Mouse (Mus musculus) cortical plate, adult 2 months (tissue): ENCODE results near the gene Ltbp3. TPM values are rescaled to one million over a fixed set of nuclear protein-coding genes. Genes with fewer than 3 reads are reported as not detected.

Experiments used
- H3K27ac ChIP-seq: fragments of 200-500 bp; 2 replicates; pipeline ENCODE4 v1.5.1; 2012; ENCODE audit warnings: low read length, control low read depth, inconsistent platforms; ENCODE audit not compliant: insufficient read depth
- H3K4me1 ChIP-seq: fragments of 200-500 bp; 2 replicates; pipeline ENCODE4 v1.6.1; 2011; ENCODE audit warnings: low read length; ENCODE audit not compliant: control insufficient read depth, insufficient read depth
- H3K4me3 ChIP-seq: fragments of 200-500 bp; 2 replicates; pipeline ENCODE4 v1.5.1; 2011; ENCODE audit warnings: mild to moderate bottlenecking, low read length, control low read depth; ENCODE audit not compliant: insufficient read depth
- CTCF ChIP-seq: fragments of 200-500 bp; IDR thresholded peaks from 2 replicates; pipeline ENCODE4 v1.5.1; 2011; ENCODE audit warnings: mild to moderate bottlenecking, control low read depth, low read length; ENCODE audit not compliant: insufficient read depth; ENCODE audit errors: extremely low read depth
- POLR2A ChIP-seq: fragments of 200-500 bp; IDR thresholded peaks from 2 replicates; pipeline ENCODE4 v1.6.1; 2011; ENCODE audit warnings: mild to moderate bottlenecking, low read length, control low read depth; ENCODE audit not compliant: insufficient read depth; ENCODE audit errors: extremely low read depth
- polyA plus RNA-seq: library from polyadenylated mRNA; depleted of rRNA; stranded (reverse); fragments of >200 nt; gene quantifications from 2 replicates; pipeline ENCODE4 v1.2.3, GENCODE M21; 2012; rRNA removed

The Ltbp3 gene
- polyA plus RNA-seq, 1 experiment: 54.9 TPM

DNA sequence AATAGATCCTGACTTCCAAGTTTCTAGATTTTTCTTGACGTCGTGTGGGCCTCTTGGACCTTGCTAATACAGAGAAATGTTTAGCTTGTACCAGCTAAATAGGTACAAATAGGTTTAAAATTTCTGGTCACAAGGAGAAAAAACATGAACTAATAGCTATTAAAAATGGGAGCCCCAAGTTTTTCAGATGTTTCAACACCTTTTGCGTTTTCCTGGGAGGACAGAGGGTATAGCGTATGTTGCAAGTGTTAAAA, 62.0 kb downstream of the Ltbp3 start:
- no peak for TF ChIP-seq POLR2A
- TF ChIP-seq CTCF: no peak
- H3K4me1 ChIP-seq: peaks cover 12% of the 10 kb centered on the region
- H3K27ac ChIP-seq: peak overlapping the region; percentile 100
- peak overlapping the region; percentile 100 for H3K4me3 ChIP-seq

DNA sequence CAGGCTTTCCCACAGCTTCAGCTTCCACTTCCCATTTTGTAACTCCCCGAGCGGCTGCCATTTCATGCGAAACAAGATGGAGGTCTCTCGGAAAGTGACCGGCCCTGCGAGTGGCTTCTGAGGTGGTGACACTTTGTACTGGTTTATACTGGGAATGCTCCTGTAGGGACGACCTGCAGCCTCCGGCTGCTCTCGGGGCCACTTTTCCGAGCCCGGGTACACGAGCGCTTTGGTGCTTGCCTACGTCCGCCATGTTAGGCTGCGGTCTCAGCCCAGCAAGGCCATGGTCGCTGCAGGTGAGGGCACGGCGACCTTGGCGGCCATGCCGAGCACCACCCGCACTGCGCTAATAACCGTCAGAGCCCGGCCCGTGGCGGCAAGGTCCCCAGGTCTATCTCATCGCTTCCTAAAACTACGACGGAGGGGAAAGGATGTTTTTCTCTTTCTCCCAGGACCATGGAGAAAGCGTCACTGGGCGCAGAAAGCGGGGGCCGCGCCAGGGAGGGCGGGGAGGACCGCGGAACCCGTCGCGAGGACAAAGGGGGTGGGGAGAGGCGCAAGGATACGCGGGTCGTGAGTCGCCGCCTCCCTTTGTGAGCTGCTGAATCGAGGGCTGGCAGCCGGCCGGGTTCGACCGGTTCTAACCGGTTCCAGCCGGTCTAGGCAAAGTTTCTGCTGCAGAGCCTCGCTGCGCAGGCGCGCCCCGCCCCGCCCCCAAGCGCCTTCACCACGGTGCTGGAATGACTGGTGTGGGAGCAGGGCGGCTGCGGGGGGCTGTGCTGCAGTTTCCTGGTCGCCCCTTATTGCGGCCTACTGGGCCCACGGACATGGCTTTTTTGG, 62.6 kb downstream of the Ltbp3 start:
- Histone ChIP-seq H3K4me3 (peak overlapping the region; percentile 100), H3K27ac (peak overlapping the region; percentile 100), H3K4me1 (peaks cover 12% of the 10 kb centered on the region)
- TF ChIP-seq CTCF (no peak), POLR2A (peak; percentile 57)

DNA sequence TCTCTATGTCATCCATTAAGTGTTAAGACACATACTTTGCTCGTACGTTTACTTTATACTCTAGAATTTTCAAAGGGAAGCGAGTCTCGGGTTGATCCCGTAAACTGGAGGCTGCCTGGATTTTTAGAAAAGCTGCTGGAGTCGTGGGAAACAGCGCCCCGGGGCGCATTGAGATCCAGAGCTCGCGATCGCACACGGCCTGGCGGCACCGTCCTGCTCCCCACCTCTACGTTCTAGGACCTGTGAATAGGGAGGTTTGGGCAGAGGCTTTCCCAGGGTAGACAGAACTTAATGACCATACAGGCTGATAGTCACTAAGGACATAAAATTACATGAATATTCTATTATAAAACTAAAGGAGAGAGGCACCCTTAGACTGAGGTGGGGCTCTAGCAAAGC, 63.2 kb downstream of the Ltbp3 start:
- Histone ChIP-seq H3K4me1 (peaks cover 14% of the 10 kb centered on the region), H3K27ac (peak overlapping the region; percentile 98), H3K4me3 (peak overlapping the region; percentile 100; the same call in 1 of the 2 replicates)
- TF ChIP-seq POLR2A (no peak), CTCF (no peak)

- TF ChIP-seq CTCF: no peak
- no peak for TF ChIP-seq POLR2A
- Histone ChIP-seq H3K4me1 (peaks cover 17% of the 10 kb centered on the region), H3K4me3 (no peak overlapping the region), H3K27ac (peak overlapping the region; percentile 98)
Observed at GRCm38 (mm10) chr19:5804371-5804899, 63.7 kb downstream of the Ltbp3 start.

DNA sequence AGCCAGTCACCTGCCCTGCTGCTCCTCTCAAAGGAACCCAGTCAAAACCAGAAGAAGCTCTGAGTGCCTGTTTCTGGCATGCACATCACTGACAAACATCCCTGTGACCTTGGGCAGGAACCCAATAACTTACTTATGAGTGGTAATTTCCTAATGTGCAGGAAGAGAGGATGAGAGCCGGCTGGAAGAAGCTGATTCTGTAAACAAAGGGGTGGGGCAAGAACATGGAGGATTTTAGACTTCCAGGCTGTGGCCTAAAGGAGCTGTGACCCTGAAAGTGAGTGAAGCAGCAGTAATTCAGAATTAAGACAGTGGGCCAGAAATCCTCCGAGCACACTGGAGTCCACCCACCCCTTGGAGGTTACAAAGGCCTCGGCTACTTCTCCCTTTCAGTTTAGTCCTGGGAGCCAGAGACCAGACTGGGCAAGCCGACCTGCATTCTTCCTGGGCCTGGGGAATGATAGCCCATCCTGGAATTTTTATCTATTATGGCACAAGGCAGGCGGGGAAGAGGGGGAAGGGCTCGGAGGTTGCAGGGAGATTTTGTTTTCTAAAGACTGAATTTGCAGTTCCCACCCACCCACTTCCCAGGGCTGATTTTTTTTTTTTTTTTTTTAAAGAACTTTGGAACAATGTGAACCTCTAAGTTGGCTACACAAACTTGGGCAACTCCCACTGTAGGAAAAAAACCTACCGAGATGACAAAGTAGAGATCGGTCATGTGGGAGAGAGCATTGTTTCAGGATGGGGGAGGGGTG, 65.5 kb downstream of the Ltbp3 start:
- no peak for TF ChIP-seq CTCF
- no peak for TF ChIP-seq POLR2A
- H3K4me1 ChIP-seq: peaks cover 30% of the 10 kb centered on the region

GRCm38 (mm10) chr19:5806809-5807205, 66.1 kb downstream of the Ltbp3 start:
- Histone ChIP-seq H3K27ac (peak overlapping the region; percentile 87), H3K4me3 (no peak overlapping the region), H3K4me1 (peaks cover 34% of the 10 kb centered on the region)
- TF ChIP-seq POLR2A (no peak), CTCF (no peak)

More for the DNA sequence above, 65.5 kb downstream of the Ltbp3 start:
- Histone ChIP-seq H3K4me3 (no peak overlapping the region), H3K27ac (peak overlapping the region; percentile 85)

DNA sequence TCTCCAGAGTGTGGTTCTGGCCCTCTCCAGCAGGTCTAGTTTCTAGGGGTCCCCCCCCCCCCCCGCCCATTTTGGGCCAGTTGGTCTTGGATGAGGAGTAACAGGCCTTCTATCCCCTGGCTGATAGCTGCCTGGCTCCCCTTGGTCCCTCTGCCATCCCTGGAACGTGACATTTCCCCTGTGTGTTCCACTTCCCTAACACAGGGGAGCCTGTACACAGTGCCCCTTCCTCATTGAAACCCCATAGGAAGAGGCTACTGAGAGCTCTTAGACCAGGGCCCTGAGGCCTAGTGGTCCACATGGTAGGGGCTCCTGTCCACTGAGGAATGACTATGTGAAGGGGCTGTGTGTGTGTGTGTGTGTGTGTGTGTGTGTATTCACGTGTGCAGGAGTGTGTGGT, 67.0 kb downstream of the Ltbp3 start:
- Histone ChIP-seq H3K4me3 (no peak overlapping the region), H3K27ac (no peak overlapping the region), H3K4me1 (peaks cover 38% of the 10 kb centered on the region)
- TF ChIP-seq POLR2A: no peak
- TF ChIP-seq CTCF: no peak

Other genes starting within 250 kb of the Ltbp3 start
- 4.7 and 5.7 TPM in 2 replicates for gene 1700020D05Rik, start 237.1 kb upstream of the Ltbp3 start, polyA plus RNA-seq
- gene Snx32, start 230.4 kb upstream of the Ltbp3 start, polyA plus RNA-seq: 150 and 162 TPM in 2 replicates
- gene Ovol1, start 180.3 kb upstream of the Ltbp3 start, polyA plus RNA-seq: 0.02 and 0.04 TPM in 2 replicates
- gene Ap5b1, start 172.9 kb upstream of the Ltbp3 start, polyA plus RNA-seq: 3.2 and 3.3 TPM in 2 replicates
- 50.2 and 61.3 TPM in 2 replicates for gene Rnaseh2c, start 139.0 kb upstream of the Ltbp3 start, polyA plus RNA-seq
- 111 and 115 TPM in 2 replicates for gene Kat5, start 130.7 kb upstream of the Ltbp3 start, polyA plus RNA-seq
- gene Rela, start 103.4 kb upstream of the Ltbp3 start, polyA plus RNA-seq: 30.9 and 32.5 TPM in 2 replicates
- gene Sipa1, start 77.2 kb upstream of the Ltbp3 start, polyA plus RNA-seq: 16.9 and 17.7 TPM in 2 replicates
- 21.1 and 23.1 TPM in 2 replicates for gene Map3k11, start 52.2 kb upstream of the Ltbp3 start, polyA plus RNA-seq
- gene Pcnx3, start 52.0 kb upstream of the Ltbp3 start, polyA plus RNA-seq: 59.9 and 60.8 TPM in 2 replicates
- 0.09 and 0.23 TPM in 2 replicates for gene Kcnk7, start 36.5 kb upstream of the Ltbp3 start, polyA plus RNA-seq
- gene Ehbp1l1, start 14.6 kb upstream of the Ltbp3 start, polyA plus RNA-seq: 16.5 and 17.0 TPM in 2 replicates
- 46.7 and 58.6 TPM in 2 replicates for gene Fam89b, start 11.3 kb upstream of the Ltbp3 start, polyA plus RNA-seq
- gene Scyl1, start 30.5 kb downstream of the Ltbp3 start, polyA plus RNA-seq: 120 and 124 TPM in 2 replicates
- gene Frmd8, start 134.4 kb downstream of the Ltbp3 start, polyA plus RNA-seq: 17.1 and 22.1 TPM in 2 replicates
- gene Slc25a45, start 136.9 kb downstream of the Ltbp3 start, polyA plus RNA-seq: 6.6 and 7.4 TPM in 2 replicates
- 3.6 and 4.0 TPM in 2 replicates for gene Tigd3, start 153.2 kb downstream of the Ltbp3 start, polyA plus RNA-seq
- 96.2 and 99.0 TPM in 2 replicates for gene Dpf2, start 172.1 kb downstream of the Ltbp3 start, polyA plus RNA-seq
- gene Cdc42ep2, start 183.9 kb downstream of the Ltbp3 start, polyA plus RNA-seq: 12.6 and 16.4 TPM in 2 replicates
- gene Pola2, start 223.3 kb downstream of the Ltbp3 start, polyA plus RNA-seq: 11.7 and 12.9 TPM in 2 replicates
- not detected in 2 replicates for gene Slc22a20, start 245.2 kb downstream of the Ltbp3 start, polyA plus RNA-seq